7 mouse cellular contexts compared by ENCODE assay signal in genomic region chr1:186703980-186704701, GRCm38 (mm10). TPM values are rescaled to one million over a fixed set of nuclear protein-coding genes. Genes with fewer than 3 reads are reported as not detected.
A peak's percentile ranks its signal among the peaks of the same experiment; 100 is the strongest.
DNase-seq lines count a peak whose midpoint lies in the region; ATAC-seq and TF ChIP-seq lines count a peak whose summit lies in the region.

No protein-coding gene starts in this region.

- WGBS in intestine, embryonic 16.5 days = 1% methylated on average over 36 of the region's 36 CpGs
- whole genome bisulfite sequencing in small intestine, adult 2 months = 2% methylated on average over 36 of the region's 36 CpGs

- H3K4me3 ChIP-seq in testis, adult 2 months (ENCODE audit: control insufficient read depth, low read depth, low read length) = peak overlapping the region; percentile 67
- peak overlapping the region; percentile 60 for H3K4me3 ChIP-seq in cortical plate, adult 2 months (ENCODE audit: insufficient read depth, low read length)
- H3K4me3 ChIP-seq in intestine, embryonic 16.5 days (ENCODE audit: low read length) = peak overlapping the region; percentile 67
- peak overlapping the region; percentile 63 for H3K4me3 ChIP-seq in small intestine, adult 2 months (ENCODE audit: low read depth, low read length)

- TF ChIP-seq CTCF in testis, adult 2 months (IDR thresholded peaks at IDR 0.05; ENCODE audit: control insufficient read depth, insufficient read depth, insufficient replicate concordance, low read depth, low read length) = no peak
- no peak for TF ChIP-seq CTCF in cortical plate, adult 2 months (IDR thresholded peaks at IDR 0.05; ENCODE audit: extremely low read depth, insufficient read depth, low read length)
- no peak for TF ChIP-seq CTCF in small intestine, adult 2 months (IDR thresholded peaks at IDR 0.05; ENCODE audit: extremely low read depth, insufficient read length, insufficient replicate concordance, low read depth, low read length)

- no peak for TF ChIP-seq POLR2A in testis, adult 2 months (IDR thresholded peaks at IDR 0.05; ENCODE audit: control insufficient read depth, low read depth, low read length)
- no peak for TF ChIP-seq POLR2A in cortical plate, adult 2 months (IDR thresholded peaks at IDR 0.05; ENCODE audit: extremely low read depth, insufficient read depth, low read length)
- TF ChIP-seq POLR2A in small intestine, adult 2 months (IDR thresholded peaks at IDR 0.05; ENCODE audit: low read depth, low read length) = no peak

- no peaks in the 10 kb centered on the region for H3K27me3 ChIP-seq in testis, adult 2 months (ENCODE audit: control insufficient read depth, insufficient read depth, low read length)
- H3K27me3 ChIP-seq in intestine, embryonic 16.5 days (replicated peaks; ENCODE audit: control insufficient read depth, insufficient read depth, low read length) = no peaks in the 10 kb centered on the region
- peaks cover 26% of the 10 kb centered on the region for H3K27me3 ChIP-seq in small intestine, adult 2 months (ENCODE audit: control insufficient read depth, insufficient read depth, low read length)

- H3K4me1 ChIP-seq in testis, adult 2 months (ENCODE audit: control insufficient read depth, insufficient read depth, low read length) = peaks cover 12% of the 10 kb centered on the region
- no peaks in the 10 kb centered on the region for H3K4me1 ChIP-seq in cortical plate, adult 2 months (ENCODE audit: control insufficient read depth, insufficient read depth, low read length)
- peaks cover 23% of the 10 kb centered on the region for H3K4me1 ChIP-seq in intestine, embryonic 16.5 days (ENCODE audit: control insufficient read depth, insufficient read depth, low read length)
- H3K4me1 ChIP-seq in small intestine, adult 2 months (ENCODE audit: control insufficient read depth, insufficient read depth, insufficient read length, low read length) = peaks cover 9% of the 10 kb centered on the region

- DNase-seq in testis, postnatal 14 days (ENCODE audit: low spot score) = no peak
- DNase-seq in gastrocnemius, postnatal 10 days = peak; percentile 41
- DNase-seq in lung, postnatal 10 days = peak; percentile 48

- H3K9me3 ChIP-seq in intestine, embryonic 16.5 days (ENCODE audit: control insufficient read depth, low read length) = no peaks in the 10 kb centered on the region

- no peak for ATAC-seq in intestine, embryonic 16.5 days

- H3K27ac ChIP-seq in testis, adult 2 months (ENCODE audit: control insufficient read depth, insufficient read depth, low read depth, low read length) = no peak overlapping the region
- 0 out of 2 replicates have a peak overlapping the region, but pooled peaks have one; percentile 65 for H3K27ac ChIP-seq in cortical plate, adult 2 months (ENCODE audit: insufficient read depth, low read length)
- peak overlapping the region; percentile 23 for H3K27ac ChIP-seq in intestine, embryonic 16.5 days (ENCODE audit: low read length)
- 0 out of 2 replicates have a peak overlapping the region, but pooled peaks have one; percentile 12 for H3K27ac ChIP-seq in small intestine, adult 2 months (ENCODE audit: insufficient read depth, low read depth, low read length)

- H3K36me3 ChIP-seq in testis, adult 2 months (ENCODE audit: control insufficient read depth, insufficient read depth, low read length) = no peaks in the 10 kb centered on the region
- no peaks in the 10 kb centered on the region for H3K36me3 ChIP-seq in intestine, embryonic 16.5 days (ENCODE audit: control insufficient read depth, insufficient read depth, low read length)
- no peaks in the 10 kb centered on the region for H3K36me3 ChIP-seq in small intestine, adult 2 months (ENCODE audit: control insufficient read depth, insufficient read depth, low read length)

- H3K9ac ChIP-seq in intestine, embryonic 16.5 days (ENCODE audit: low read depth, low read length) = peak overlapping the region; percentile 64

- H3K4me2 ChIP-seq in intestine, embryonic 16.5 days (ENCODE audit: low read depth, low read length) = peak overlapping the region; percentile 93

RNA-seq across cellular contexts. Expression of gene Tgfb2, which starts 1.6 kb away (rescaled TPM):
- polyA plus RNA-seq in testis, adult 2 months (2012; rRNA removed) = 0.18 and 0.32 TPM in 2 replicates
- polyA plus RNA-seq in cortical plate, adult 2 months (2012; rRNA removed) = 3.8 and 4.7 TPM in 2 replicates
- total RNA-seq in gastrocnemius, postnatal 10 days (2021) = 10 to 100 TPM; 28.4 to 38.7 TPM
- polyA plus RNA-seq in intestine, embryonic 16.5 days (2015; fragmentation: Nextera tagmentation; extraction: Ambion mirVana) = 11.0 and 12.2 TPM in 2 replicates
- polyA plus RNA-seq in small intestine, adult 2 months (2012; rRNA removed) = 0.79 TPM in 2 replicates

RNA-seq across cellular contexts. Expression of gene Rrp15, which starts 45.0 kb away (rescaled TPM):
- polyA plus RNA-seq in testis, adult 2 months (2012; rRNA removed) = 5.4 and 5.8 TPM in 2 replicates
- polyA plus RNA-seq in cortical plate, adult 2 months (2012; rRNA removed) = 10.8 and 14.5 TPM in 2 replicates
- 10 to 100 TPM; 15.9 to 18.2 TPM for total RNA-seq in gastrocnemius, postnatal 10 days (2021)
- 53.9 and 61.2 TPM in 2 replicates for polyA plus RNA-seq in intestine, embryonic 16.5 days (2015; fragmentation: Nextera tagmentation; extraction: Ambion mirVana)
- 0.39 and 1.3 TPM in 2 replicates for polyA plus RNA-seq in small intestine, adult 2 months (2012; rRNA removed)
